Mouse (Mus musculus): ENCODE measurements around the gene Slc6a20a.
"Not testable (repeated sequence)": the region's sequence is repeated elsewhere in the genome, so short reads cannot be mapped to it uniquely, and the experiment has no call there.

The Slc6a20a gene

DNA sequence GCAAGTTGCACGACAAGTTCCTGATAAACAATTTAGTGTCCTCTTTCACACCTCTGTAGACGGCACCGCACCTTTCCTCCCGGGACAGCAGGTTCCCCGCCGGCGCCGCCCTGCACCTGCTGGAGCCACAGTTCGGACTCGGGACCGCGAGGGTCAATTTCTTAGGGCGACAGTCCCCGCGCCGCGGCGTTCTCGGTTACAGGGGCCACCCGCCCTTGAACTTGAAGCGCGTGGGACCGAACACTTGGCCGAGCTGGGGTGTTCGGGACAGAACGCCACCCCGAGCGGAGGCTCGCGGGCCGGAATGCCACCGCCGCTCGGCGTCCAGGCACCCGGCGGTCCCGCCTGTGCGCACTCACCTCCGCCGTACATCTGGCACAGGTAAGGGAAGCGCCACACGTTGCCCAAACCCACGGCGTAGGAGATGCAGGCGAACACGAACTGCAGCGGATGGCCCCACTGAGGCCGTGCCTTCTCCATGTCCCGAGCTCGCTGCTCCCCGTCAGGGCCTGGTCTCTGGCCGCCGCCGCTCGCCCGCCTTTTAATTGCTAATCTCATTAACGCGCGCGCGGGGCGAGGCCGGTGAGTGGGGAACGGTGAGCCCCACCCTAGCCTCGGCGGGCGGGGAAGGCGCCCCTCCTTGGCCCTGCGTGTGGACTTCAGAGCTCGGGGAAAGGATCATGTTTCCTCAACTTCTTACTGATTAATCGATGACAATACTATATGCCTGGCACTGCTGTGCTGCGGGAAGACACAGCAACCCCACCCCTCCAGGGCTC is at the start of gene Slc6a20a, which contains the start of gene Ccr9:
Gene Slc6a20a, minus strand, starts transcription at position 559 of the 779 bp plus-strand sequence.
Gene Ccr9, plus strand, starts transcription at position 113 of the 779 bp plus-strand sequence.
- peak in 1 of 2 experiments; percentile 24 for DNase-seq

DNA sequence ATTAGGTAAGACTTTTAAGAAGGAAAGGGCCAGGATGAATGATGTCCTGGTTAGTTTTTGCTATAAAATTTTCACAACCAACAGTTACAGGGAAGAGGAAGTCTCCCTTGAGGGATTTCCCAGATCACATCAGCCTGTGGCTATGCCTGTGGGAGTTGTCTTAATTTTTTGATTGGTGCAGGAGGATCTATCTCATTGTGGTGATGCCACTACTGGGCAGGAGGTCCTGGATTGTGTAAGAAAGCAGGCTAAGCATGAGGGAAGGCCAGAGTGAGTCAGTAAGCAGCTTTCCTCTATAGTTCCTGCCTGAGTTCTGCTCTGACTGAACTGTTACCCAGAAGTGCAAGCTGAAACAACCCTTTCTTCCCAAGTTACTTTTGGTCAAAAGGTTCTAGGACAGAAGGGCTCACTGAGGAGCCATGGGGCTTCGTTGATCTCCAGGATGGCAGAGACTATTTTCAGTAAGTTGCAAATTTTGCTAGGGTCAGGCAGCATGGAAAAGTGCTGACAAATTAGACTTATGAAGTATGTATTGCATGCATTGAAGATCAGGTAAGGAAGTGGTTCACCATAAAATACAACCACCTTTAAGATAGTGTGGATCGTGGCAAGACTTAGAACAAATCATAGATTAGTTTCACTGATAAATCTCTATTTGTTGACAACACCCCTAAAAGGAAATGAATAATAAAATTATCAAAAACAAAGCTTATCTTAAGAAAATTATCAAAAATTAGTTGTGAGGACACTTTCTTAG is 44.2 kb upstream of the Slc6a20a start:
- DNase-seq = no peak

DNA sequence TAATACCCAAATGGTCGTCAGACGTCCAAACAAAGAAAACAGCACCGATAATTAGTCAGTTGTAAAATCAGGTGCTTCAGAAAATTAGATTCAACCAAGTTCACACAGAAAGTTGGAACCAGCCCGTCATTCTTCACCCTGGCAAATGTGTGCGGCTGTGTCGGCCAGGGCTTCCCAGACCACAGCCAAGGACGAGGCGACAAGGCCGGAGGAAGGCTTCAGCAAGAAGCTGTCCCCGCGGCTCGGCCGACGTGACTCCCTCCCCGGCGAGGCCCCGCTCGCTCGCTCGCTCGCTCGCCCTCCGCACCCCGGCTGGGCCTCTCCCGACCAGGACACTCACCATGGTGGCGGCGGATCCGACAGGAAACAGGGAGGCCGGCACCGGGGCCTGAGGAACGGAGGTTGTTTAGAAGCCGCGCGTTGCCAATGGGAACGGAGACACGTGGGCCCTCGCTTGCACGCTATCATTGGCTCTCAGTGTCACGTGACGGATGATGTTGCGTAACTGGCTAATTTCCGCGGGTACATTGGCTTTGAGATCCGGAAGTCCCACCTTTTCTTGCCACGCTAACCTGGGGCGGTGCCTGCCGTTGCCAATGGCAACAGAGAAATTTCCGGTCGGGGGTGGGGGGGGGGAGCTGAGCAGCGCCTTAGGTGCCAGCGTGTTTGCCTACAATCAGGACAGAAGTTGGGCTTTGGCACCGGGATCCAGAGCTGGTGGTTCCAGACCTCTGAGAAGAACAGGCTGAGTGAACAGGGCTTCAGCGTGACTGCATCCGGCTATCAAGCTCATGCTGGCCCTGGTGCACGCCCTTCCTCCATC is 38.7 kb upstream of the Slc6a20a start, which contains the start of gene Lztfl1:
Gene Lztfl1, minus strand, starts transcription at position 512 of the 823 bp plus-strand sequence.
- peak; percentile 92 to 97 for DNase-seq

DNA sequence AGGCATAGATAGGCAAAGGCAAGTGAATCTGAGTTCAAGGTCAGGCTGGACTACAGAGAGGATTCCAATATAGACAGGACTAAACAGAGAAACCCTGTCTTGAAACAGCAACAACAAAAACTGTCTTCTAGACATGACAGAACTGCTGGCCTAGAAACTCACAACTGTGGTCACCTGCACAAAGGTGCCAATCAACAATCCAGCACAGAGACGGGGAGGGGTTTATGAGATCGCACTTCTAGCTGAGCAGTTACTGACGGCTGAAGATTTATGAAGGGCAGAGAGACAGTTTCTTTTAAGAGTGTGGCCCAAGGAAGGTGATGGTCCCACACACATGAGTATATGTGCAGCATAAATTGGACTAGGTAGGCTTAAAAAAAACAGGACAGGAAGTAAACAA is 37.6 kb upstream of the Slc6a20a start:
- no peak for DNase-seq

DNA sequence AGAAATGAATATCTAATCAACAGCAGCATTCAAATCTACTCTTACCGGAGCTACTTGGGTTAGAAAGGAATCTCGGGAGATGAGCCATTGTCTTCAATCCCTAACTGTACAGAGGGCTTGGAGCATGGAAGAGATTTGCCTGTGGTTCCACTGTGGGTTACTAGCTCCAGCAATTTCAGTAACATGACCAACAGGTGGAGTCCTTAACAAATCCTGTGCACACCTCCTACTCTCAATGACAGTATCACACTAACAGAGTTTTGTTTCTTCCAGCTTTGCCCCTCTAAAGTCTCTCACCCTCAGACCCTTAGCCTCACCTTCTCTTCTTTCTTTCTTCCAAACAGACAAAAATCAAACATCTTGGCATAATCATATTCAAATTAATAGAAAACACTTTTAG is 34.4 kb upstream of the Slc6a20a start:
- no peak for DNase-seq

DNA sequence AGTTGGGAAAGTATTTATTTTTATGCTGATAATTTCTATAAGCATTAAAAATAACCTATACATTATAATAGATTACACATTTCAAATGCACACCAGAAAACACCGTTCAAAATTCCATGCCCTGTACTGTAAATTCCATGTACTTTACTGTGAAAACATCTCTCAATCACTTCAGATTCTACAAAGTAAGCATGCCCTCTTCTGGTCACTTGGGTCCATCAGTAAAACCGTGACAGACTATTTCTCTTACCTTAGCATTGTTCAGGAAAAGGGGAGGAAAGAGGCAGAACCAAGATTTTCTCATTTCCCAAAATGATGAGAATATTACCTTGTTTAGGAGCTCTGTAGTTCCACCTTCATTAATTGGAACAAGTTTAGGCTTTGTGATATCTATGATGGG is 30.5 kb upstream of the Slc6a20a start:
- DNase-seq = no peak

DNA sequence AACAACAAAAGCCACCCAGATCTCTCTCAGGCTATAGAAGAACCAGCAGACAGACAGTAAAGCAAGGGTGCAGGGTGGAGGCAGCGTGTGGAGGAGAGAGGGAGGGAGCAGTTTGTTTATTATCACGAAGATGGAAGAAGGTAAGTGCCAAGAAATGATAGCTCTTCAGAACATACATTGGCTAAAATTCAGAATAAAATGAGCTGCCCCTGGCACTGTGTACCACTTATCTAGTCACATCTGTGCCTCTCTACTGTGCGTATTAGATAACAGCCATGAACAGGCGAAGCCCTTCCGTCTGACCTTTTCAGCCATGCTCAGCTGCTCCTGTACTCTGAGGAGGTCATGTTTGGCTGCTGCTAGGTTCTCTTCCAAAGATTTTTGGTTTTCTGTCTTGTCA is 23.1 kb upstream of the Slc6a20a start:
- no peak for DNase-seq

DNA sequence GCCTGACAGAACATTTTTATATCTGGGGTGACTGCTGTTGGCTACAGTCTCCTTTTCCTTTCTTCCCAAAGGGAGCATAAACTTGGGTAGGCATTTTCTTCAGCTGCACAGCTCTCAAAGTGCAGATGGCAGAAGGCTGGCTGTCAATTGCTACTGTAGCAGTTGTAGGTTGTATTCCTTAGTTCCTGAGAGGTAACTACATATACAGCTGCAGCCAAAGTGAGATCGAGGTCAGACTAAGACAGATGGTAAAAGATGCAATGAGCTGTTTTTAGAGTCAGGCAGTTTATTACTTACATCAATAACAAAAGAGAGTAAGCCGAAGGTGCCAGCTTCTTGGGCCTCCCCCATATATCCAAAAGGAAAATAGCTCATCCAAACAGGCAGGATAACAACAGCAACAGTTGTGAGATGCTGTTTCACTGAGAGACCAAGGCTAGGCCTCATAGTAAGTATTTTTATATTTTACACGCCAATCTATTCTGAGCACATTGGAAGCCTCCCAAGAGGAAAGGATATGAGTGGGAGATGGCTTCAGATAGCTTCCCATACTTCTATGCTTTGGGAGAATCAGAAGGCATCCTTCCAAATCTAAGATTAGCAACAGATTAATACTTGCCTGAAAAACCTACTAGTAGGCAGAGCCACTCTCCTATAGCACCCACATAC is 17.1 kb upstream of the Slc6a20a start:
- no peak for DNase-seq

DNA sequence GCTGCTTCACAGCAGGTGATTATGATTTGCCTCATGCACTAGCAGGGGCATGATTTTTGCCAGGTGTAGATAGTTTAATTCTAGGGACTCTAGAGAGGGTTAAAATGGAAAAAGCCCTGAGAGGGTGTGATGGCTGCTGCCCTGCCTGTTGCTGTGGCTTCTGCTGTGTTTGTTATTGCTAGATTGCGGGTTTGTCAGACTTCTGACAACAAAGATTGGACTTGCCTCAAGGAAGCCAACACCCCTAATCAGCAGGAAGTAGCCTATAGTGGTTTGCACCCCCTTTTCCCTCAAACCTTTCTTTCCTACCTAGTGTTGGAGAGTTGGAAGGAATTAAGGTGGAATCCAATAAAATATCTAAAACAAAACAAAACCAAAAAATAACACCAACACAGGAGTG is 9.5 kb upstream of the Slc6a20a start:
- DNase-seq = no peak

DNA sequence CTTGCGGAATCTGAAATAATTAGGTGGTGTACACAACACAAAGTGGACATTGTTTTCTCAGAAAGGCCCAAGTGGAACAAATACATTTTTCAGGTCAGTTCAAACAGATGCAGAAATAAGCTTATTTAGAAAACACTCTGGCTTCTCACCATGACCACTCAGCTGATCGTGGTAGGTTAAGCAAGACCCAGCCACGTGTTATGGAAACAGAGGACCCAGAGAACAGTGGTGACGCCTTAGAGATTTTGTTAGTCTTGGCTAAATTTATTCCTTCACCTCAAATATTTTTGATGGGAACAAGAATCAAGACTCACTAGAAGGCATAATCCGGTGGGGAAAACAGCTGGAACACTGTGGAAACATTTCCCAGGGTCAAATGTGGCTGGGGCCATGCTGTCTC is 7.5 kb upstream of the Slc6a20a start:
- DNase-seq = no peak

DNA sequence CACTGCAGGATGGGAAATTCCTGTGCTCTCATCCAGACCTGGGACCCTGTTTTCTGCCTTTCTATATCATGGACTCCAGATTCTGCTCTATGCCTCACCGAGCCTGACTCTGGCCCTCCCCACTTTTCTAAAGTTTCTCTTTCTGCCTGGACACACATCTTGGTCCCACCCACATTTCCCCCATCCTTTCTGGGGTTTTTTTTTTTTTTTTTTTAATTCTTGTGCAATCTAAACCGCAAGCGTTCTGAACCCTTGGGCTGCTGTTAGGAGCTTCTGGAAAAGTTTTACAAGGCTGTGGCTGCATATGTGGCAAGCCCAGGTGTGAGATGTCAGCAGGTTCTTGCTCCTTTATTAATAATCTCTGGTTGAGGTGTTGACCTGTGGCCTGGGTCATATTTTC is 5.0 kb upstream of the Slc6a20a start:
- no peak for DNase-seq

DNA sequence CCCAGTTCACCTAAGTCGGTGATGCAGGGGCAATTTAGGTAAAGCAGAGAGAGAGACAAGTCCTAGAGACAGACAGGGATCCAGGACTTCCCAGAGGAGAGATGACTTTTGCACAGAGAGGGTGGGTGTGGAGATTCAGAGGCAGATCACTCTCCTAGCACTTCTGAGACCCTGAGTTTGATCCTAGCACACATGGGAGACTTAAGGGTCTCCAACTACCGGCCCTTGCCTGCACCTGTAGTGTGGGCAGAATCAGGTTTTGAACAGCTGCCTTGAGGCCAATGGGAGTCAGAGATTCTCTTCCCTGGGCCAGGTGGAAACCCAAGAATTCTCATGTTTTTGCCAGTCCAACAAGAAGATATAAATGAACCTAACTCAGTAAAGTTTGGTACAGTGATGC is 513 bp upstream of the Slc6a20a start:
- DNase-seq = no peak

DNA sequence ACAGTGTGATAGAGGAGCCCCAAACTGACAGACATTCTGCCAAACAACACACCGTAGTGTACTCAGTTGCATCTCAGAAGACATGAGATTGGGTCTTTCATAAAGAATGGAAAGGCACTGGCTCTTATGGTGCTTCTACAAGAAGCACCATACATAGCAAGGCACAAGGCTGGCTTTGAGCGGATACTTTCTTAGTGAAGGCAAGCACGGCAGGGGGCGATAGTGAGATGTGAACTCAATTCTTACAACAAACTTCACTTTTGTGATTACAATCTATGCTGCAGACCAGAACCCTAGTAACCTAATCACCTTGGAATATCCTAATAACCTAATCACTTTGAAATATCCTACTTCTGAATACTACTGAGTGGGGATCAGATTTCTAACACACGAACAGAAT is 13.0 kb downstream of the Slc6a20a start:
- DNase-seq = peak in 1 of 2 experiments; percentile 25

DNA sequence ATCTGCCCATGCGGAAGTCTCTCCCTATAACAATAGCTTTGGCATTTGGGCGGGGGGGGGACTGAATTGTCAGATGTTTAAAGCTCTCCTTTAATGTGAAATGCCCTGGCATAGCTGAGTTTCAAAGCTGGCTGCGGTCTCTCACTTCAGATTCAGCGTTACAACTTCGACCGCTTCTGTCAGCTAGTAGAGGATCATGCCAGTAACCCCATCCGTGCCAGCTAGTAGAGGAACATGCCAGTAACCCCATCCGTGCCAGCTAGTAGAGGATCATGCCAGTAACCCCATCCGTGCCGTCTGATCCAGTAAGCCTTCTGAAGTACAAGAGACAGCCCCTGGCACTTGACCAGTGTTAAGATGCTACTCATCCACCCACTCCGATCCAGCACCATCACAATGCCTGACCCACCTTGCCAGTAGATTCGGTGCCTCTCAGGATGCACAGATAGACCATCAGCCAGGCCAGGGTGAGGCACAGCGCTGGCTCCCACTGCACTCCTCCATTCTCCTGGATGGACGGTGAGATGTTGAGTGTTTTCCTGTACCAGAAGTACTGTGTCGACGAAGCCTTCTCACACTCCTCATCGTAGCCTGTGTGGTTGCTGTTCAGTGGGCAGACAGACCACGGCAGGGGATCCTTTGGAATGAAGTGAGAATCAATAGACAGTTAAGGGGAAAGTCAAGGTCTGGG is 18.6 kb downstream of the Slc6a20a start:
- DNase-seq = not testable (repeated sequence)

DNA sequence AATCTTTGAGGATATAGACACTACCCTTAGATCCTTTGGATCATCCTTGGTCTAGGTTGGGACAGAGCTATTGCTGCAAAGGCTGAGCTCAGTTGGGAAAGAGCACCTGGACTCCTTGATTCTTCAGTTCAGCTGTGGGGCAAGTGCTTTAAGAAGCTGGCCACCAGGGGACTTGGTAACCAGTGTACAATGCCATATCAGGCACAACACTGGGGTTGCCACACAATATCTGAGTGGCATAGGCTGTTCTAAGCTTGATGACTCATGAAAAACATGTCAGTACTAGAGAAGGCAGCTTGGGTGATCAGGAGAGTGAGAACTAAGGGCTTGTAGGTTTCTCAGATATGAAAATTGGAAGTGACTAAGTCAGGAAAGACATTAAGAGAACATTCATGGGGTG is 19.7 kb downstream of the Slc6a20a start:
- DNase-seq = no peak

DNA sequence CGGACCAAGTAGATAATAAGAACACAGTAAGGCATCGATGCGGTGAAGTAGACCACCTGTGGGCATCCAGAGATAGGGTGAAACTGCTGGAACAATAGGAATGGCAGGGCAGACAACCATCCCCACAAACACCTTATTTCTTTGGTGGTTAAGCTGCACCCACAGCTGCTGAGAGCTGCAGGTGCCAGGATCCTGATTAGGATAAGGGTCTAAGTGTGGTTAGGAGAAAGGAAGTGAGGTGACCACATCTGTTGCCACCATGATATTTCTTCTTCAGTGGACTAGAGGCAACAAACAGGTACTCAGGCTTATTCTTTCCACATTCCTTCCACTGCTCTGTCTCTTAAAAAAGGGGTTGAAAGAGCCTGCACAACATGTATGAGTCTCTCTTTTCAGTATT is 21.2 kb downstream of the Slc6a20a start:
- no peak for DNase-seq

DNA sequence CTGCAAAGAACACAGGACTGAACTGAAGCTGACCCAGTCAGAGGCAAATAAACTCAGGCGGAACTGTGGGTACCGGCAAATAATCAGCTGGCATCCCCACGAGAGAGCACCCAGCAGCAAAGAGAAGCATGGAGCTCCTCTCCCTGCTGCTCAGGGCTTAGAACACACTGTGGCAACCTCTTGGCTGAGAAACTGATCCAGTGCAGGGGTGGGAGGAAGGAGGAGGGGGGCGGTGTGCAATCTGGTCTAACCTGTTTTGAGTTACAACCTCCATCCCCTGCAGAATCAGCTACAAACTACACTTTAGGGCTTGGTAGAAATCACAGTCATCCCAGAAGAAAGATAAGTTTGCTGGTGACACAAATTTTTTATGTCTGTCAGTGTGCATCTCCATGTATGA is 27.3 kb downstream of the Slc6a20a start:
- no peak for DNase-seq

DNA sequence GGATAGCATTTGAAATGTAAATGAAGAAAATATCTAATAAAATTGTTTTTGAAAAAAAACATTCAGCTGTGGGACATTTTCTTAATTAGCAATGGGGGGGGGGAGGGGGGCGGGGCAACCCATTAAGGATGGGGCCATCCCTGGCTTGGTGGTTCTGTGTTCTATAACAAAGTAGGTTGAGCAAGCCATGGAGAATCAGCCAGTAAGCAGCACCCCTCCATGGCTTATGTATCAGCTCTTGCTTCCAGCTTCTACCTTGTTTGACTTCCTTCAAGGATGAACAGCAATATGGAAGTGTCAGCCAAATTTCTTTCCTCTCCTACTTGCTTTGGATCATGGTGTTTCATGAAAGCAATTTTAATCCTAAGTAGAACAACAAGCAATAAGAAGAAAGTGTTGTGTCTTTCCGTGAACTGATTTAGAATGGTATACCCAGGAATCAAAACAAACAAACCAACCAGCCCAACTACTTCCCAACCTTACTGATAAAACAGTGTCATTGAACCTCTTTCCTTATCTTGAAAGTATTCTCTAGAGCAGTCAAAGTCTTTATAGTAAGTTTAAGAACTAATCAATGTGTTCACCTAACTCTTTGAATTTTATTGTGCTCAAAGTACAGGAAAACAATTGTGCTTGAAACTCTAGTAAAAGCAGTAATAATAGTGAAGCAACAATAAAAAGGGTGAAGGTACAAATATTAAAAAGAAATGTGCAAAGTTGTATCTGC is 28.7 kb downstream of the Slc6a20a start:
- DNase-seq = no peak

DNA sequence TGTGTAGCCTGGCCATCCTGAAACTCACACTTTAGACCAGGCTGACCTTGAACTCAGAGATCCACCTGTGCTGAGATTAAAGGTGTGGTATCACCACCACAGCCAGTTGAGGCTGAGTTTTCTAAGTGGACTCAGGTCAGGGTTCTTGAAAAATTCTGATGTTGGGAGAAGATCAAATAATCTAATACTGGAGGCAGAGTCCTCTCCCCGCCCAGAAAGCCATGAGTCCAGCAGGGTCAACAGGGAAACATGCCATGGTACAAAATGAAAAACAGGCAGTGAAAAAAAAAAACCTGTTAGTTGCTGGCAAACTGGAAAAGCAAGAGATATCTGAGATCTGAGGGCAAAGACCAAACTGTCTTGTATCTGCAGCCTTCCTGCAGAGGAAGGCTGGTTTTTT is 38.6 kb downstream of the Slc6a20a start:
- no peak for DNase-seq

DNA sequence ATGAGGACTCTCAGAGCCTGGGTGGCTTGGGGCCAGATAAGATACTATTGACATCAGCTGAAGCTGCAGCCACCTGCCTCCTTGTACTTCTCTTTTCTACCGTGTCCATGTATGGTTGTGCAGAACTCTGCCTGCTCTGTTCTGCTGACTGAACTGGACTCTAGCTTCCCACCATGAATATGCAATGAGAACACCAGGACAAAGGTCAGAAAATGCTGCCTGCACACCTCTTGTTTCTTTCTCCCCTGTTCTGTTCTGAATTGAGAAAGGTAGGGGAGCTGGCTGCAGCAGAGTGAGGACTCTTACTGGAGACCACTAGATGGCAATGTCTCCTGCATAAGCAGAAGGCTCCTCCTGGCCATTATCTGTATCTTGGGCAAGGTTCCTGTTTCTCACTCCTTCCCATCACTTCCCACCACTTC is 40.0 kb downstream of the Slc6a20a start:
- peak in 1 of 2 experiments; percentile 32 for DNase-seq

DNA sequence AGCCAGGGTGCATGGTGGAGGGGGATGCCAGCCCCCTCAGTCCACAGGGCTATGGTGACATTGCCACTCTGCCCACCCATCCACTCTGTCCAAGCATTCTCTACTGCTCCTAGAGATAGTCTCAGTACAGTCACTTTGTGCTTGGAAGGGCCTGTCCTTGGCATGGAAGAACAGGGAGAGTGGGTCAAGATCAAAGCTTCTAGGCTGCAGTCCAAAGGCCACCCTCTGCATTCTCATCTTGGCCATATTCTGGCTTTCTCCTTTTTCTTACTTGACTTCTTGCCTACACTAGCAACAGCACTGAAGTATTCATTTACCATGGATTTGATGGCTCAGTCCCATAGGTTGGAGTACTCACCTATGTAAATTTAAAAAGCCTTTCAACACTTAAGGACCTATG is 40.5 kb downstream of the Slc6a20a start:
- DNase-seq = no peak

Data from cerebellum, postnatal 25 days (tissue).